Mouse (Mus musculus) heart, postnatal 25 days (tissue): ENCODE results near the gene Pdzrn3. TPM values are rescaled to one million over a fixed set of nuclear protein-coding genes. Genes with fewer than 3 reads are reported as not detected.

Source experiments
- DNase-seq: peaks from one replicate; pipeline ENCODE4 v3.0.0; 2022; ENCODE audit warnings: low spot score
- intact Hi-C: fragments of 180-260 bp; cut with DNase I; formaldehyde crosslinking; loops from one replicate; pipeline ENCODE4 v1.15.1; 2025
- total RNA-seq, 2 experiments: library from RNA; stranded (reverse); gene quantifications; 2 replicates each; pipeline ENCODE4 v1.2.3; 2021

The Pdzrn3 gene
- total RNA-seq, 2 experiments from 2014 or later, result 28.6 to 35.5 TPM

DNA sequence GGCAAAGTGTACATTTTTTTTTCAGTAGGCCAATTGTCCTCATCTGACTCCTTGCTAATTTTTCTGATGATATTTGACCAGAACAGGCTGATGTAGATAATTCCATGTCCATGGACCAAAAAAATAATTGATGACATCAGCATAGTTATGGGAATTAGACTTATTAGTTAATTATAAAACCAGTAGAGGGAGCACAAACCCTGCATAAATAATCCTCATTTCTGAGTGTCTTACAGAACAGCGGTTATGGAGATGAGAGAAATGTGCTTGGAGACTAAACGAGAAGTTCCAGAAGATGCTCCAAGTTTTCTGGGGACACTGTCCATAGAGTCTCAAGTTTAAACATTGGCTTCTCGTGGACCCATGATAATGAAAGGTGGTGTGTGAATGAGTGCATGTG lies 157.4 kb downstream of the Pdzrn3 start:
- no peak for DNase-seq
- intact Hi-C loops, result loop anchor here (2.0 to 5.0 kb wide), 2 partner anchors 40 to 312 kb away; no protein-coding TSS in a partner anchor

DNA sequence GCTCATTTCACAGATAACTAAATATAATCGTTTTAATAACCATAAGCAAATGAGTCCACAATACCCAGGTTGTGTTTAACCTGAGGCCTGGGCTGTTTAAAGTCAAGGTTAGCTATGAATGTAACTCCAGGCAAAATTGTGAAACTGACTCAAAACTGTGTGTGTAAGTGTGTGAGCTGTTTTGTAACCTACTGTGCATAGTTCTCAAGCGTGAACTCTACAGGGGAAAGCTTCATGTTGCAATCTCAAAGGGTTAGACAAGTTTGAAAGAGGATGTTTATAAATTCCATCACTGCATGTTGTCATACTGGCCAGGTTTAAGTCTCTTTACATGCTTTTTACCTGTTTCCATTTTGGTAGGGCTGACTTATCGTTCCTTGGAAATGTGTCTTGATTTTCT lies 158.7 kb downstream of the Pdzrn3 start:
- DNase-seq, result no peak
- intact Hi-C loops, result loop anchor here (5.0 kb wide), 1 partner anchor 163 kb away; no protein-coding TSS in a partner anchor

- intact Hi-C loops, result loop anchor here (5.0 kb wide), 1 partner anchor 164 kb away; no protein-coding TSS in a partner anchor
- DNase-seq, result no peak
Measured at GRCm38 (mm10) chr6:101218197-101218596, 159.5 kb downstream of the Pdzrn3 start.

DNA sequence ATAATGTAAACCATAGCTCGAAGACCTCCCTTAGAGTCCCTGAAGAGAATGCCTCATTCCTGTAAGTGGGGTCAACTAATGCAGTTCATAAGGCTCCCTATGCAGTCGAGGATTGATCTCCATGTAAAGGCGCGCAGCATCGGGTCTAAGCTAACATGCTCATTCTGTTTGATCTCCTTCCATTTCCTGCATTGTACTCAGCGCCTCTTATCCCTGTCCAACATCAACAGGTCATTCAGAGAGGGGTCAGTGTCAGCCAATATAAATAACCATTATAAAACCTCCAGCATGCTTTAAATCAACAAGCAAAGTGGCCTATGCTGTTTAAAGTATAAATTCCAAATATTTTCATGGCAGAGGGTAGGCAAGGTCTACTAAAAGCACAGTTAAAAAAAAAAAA lies 159.9 kb downstream of the Pdzrn3 start:
- DNase-seq, result no peak
- intact Hi-C loops, result loop anchor here (5.0 kb wide), 1 partner anchor 165 kb away; no protein-coding TSS in a partner anchor

DNA sequence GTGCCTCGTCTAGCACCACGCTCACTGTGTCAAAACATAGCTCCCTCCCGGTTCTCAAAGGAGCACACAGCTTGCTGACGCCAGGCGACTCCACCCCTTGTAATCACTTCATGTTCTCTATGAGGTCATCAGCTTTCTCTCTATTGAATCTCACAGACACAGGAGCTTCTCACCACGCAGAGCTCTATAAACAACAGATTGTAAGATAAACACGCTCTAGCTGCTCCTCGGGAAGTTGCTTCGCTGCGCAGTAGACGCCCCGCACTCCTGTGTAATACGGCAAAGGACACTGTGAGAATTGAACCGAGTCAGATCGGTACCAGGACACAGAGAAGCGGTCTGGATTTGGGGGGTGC lies 162.3 kb downstream of the Pdzrn3 start:
- no peak for DNase-seq
- intact Hi-C loops, result loop anchor here (5.0 kb wide), 1 partner anchor 167 kb away; no protein-coding TSS in a partner anchor

- intact Hi-C loops, result loop anchor here (5.0 kb wide), 1 partner anchor 167 kb away; no protein-coding TSS in a partner anchor
- DNase-seq, result no peak
Measured at GRCm38 (mm10) chr6:101214734-101215435, 162.8 kb downstream of the Pdzrn3 start.

- intact Hi-C loops, result no loop called here
- no peak for DNase-seq
Measured at GRCm38 (mm10) chr6:101213066-101213465, 164.6 kb downstream of the Pdzrn3 start.

DNA sequence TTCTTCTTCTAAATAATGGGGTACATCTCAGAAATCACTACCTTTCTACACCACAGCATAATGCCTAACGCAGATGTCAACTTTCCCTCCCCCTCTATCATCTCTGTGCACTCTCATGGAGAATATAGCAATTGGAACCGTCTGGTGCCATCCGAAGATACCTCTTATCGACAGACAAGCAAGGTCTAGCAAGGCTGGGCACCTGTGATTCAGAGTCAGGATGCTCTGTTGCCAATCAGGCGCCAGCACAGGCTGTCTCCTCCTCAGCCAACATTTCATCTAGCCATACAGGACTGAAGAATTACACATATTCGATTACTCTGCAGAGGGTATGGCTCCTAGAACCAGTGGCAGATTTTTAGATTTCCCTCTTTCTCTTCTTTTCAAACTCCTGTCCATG lies 165.6 kb downstream of the Pdzrn3 start:
- intact Hi-C loops, result no loop called here
- no peak for DNase-seq

DNA sequence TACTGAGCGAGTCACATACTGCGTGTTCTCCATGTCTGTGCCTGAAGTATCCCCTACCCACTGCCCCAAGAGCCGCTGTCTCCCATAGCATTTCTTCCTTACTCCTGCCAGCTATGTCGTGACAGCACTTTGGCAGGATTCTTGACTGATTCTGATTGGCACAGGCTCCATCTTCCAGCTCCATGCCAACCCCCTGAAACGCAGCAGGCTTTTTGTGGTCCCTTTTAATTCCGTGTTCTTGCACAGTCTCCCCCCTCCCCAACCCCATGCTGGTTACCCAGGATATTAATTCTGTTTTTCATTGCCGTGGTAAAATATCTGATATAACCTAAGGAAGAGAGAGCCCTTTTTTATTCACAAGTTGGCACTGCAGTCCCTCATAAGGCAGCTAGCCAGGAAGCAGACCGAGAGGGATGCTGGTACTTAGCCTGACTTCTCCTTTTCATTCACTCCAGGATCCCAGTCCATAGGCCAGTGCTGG lies 166.3 kb downstream of the Pdzrn3 start:
- DNase-seq, result no peak
- intact Hi-C loops, result no loop called here

DNA sequence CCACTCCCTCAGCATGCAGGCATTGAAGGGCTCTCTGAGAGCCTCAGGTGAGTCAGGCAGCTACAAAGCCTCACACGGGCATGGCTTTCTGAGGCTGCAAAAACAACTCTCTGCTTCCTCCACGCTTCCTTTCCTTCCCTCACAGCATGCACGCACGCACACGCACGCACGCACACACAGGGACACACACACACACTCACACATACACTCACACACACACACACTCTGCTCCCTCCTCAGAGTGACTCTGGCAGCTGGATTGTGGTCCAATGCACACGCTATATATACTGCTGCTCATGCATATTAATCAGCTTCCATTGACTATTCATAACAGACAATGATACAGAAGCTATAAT lies 178.8 kb downstream of the Pdzrn3 start:
- no peak for DNase-seq
- intact Hi-C loops, result no loop called here

- intact Hi-C loops, result no loop called here
- no peak for DNase-seq
Measured at GRCm38 (mm10) chr6:101198284-101198942, 179.3 kb downstream of the Pdzrn3 start.

DNA sequence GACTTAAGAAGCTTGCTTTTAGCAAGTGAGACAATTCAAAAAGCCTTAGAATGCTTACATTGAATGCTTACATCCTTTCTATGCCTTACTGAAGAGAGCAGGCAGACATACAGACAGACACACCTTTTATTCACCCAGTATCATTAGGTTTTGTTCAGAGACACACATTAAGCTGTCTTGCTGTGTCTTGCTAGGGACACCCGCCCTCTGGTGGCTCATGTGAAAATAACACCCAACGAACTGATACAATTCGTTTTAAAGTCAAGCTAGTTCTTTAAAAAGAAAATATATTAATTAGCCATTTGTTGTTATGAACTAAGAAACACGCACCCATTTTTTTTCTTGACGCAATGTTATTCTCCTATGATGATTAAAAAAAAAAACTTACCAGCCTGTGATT lies 180.1 kb downstream of the Pdzrn3 start:
- DNase-seq, result no peak
- intact Hi-C loops, result loop anchor here (1.0 kb wide), 1 partner anchor 315 kb away; no protein-coding TSS in a partner anchor

DNA sequence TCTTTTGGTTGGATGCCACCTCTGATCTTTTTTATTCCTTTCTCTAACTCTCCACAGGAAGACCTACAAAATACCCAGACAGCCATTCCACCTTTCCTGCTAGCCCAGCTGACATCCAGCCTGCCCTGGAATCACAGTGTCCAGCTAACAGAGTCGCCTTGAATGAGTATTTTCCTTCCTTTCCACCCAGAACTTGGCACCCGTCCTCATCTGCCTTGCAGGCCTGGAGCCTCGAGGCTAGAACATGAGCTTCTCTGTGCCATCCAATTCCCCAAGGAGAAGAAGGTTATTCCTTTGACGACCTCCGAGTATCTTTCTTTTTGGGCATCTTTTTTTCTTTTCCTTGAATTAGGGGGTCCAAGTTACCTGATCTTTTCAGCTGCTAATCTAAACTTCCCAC lies 181.8 kb downstream of the Pdzrn3 start:
- intact Hi-C loops, result no loop called here
- DNase-seq, result no peak

GRCm38 (mm10) chr6:101194386-101194925 lies 183.2 kb downstream of the Pdzrn3 start:
- no peak for DNase-seq
- intact Hi-C loops, result no loop called here

DNA sequence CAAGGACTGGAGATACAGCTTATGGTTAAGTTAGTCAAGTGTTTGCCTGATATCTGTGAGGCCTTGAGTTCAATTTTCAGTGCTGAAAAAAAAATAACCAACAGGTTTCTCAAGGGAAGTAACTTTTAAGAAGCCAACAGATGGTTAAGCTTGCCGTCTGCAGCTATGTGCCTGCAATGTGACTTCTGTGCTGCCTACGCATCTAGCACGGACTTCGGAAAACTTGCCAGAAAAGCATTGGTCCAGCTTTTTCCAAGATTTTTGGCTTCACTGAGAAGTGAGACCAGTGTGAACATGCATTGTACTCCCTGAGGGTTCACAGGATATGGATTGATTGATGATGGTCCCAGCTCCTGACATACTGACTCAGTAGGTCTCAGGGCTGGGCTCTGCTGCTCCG lies 186.1 kb downstream of the Pdzrn3 start:
- no peak for DNase-seq
- intact Hi-C loops, result no loop called here

DNA sequence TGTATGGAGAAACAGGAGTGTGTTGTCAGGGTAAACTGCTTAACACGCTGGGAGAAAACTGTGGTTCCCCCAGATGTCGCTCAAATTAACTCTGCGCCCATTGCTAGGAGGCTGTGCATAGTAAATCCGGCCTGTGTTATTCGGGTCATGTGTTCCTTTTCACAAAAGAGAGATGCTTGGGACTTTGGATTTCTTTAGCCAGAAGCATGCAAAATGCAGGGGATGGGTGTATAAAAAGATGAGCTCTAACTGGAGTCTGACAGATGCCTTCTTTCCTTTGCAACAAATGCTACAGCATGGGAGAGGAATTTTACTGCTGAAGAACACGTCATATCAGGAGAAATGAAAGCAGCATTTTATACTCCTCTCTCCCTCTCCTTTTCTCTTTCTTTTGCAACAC lies 190.4 kb downstream of the Pdzrn3 start:
- no peak for DNase-seq
- intact Hi-C loops, result no loop called here

DNA sequence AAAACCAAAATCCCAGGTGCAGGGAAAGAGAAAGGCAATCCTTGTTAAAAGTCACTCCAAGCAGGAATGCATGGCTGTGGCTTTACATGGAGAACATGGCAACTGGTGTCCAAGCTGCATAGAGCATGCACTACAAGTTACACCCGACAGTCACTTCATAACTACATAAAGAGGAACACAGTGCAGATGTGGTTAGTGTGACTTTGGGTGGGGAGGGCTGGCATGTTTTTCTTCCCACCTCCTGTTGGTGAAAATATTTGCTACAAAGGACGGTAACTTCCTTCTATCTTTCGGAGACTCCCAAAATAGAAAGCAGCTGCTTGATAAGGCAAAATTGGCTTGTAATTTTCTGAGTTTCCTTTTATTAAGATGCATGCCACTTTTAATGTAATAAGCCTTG lies 190.8 kb downstream of the Pdzrn3 start:
- DNase-seq, result no peak
- intact Hi-C loops, result no loop called here

GRCm38 (mm10) chr6:101184103-101184785 lies 193.5 kb downstream of the Pdzrn3 start:
- intact Hi-C loops, result no loop called here
- DNase-seq, result no peak

- DNase-seq, result no peak
- intact Hi-C loops, result no loop called here
Measured at GRCm38 (mm10) chr6:101170699-101171098, 207.0 kb downstream of the Pdzrn3 start.

GRCm38 (mm10) chr6:101153511-101153921 lies 224.2 kb downstream of the Pdzrn3 start:
- intact Hi-C loops, result no loop called here
- DNase-seq, result no peak
